Mouse (Mus musculus) embryonic facial prominence, embryonic 11.5 days (tissue): ENCODE measurements around the gene Ppa1. TPM values are rescaled to one million over a fixed set of nuclear protein-coding genes. Genes with fewer than 3 reads are reported as not detected.

Source experiments
- ATAC-seq: fragments of 200-750 bp; cut with Nextera tagmentation; replicated peaks from 2 replicates; pipeline ENCODE4 v1.8.0; 2017; ENCODE audit warnings: low read depth; ENCODE audit not compliant: insufficient number of reproducible peaks, low FRiP score, low TSS enrichment
- DNase-seq: peaks from one replicate; pipeline ENCODE4 v3.0.0-alpha.2; 2015; ENCODE audit warnings: low spot score
- H3K27ac ChIP-seq: fragments of 300-500 bp; sonication (generic); replicated peaks from 2 replicates; pipeline ENCODE4 v1.5.1; 2014; ENCODE audit warnings: mild to moderate bottlenecking, low read depth, low read length, control low read depth
- H3K27me3 ChIP-seq: fragments of 300-500 bp; sonication (generic); 2 replicates; pipeline ENCODE4 v1.6.1; 2014; ENCODE audit warnings: mild to moderate bottlenecking, low read length, moderate library complexity, mixed read lengths; ENCODE audit not compliant: control insufficient read depth, insufficient read depth
- H3K36me3 ChIP-seq: fragments of 300-500 bp; sonication (generic); replicated peaks from 2 replicates; pipeline ENCODE4 v1.6.1; 2014; ENCODE audit warnings: low read depth, mild to moderate bottlenecking, low read length, moderate library complexity, mixed read lengths; ENCODE audit not compliant: control insufficient read depth, insufficient read depth
- H3K4me1 ChIP-seq: fragments of 300-500 bp; sonication (generic); 2 replicates; pipeline ENCODE4 v1.6.1; 2014; ENCODE audit warnings: low read length, mixed read lengths; ENCODE audit not compliant: control insufficient read depth, insufficient read depth
- H3K4me2 ChIP-seq: fragments of 300-500 bp; sonication (generic); 2 replicates; pipeline ENCODE4 v1.6.1; 2014; ENCODE audit warnings: low read depth, mild to moderate bottlenecking, control low read depth, low read length, moderate library complexity
- H3K4me3 ChIP-seq: fragments of 300-500 bp; sonication (generic); 2 replicates; pipeline ENCODE4 v1.5.1; 2014; ENCODE audit warnings: low read depth, low read length, control low read depth
- H3K9ac ChIP-seq: fragments of 300-500 bp; sonication (generic); replicated peaks from 2 replicates; pipeline ENCODE4 v1.6.1; 2014; ENCODE audit warnings: mild to moderate bottlenecking, control low read depth, low read length
- H3K9me3 ChIP-seq: fragments of 300-500 bp; sonication (generic); replicated peaks from 2 replicates; pipeline ENCODE4 v1.6.1; 2016; ENCODE audit warnings: mild to moderate bottlenecking, low read length, inconsistent platforms, mixed read lengths; ENCODE audit not compliant: control insufficient read depth
- WGBS: fragments of 180-500 bp; shearing (Covaris S2); extraction: QIAGEN DNeasy Blood & Tissue Kit; methylation state at CpG from one replicate; pipeline ENCODE4 v1.1.7; 2014; 5-methylcytosine and 5-hydroxymethylcytosine counted together
- polyA plus RNA-seq: library from polyadenylated mRNA; unstranded; fragments of >200 nt; fragmentation: Nextera tagmentation; extraction: Ambion mirVana; gene quantifications from 2 replicates; pipeline ENCODE4 v1.2.1, GENCODE M21; 2014

The Ppa1 gene
- polyA plus RNA-seq, 1 experiment from 2014 or later: 320 TPM

- Histone ChIP-seq H3K27me3 (no peaks in the 10 kb centered on the region), H3K9ac (no peak overlapping the region), H3K4me3 (no peak overlapping the region), H3K27ac (no peak overlapping the region), H3K4me1 (no peaks in the 10 kb centered on the region), H3K36me3 (no peaks in the 10 kb centered on the region), H3K4me2 (no peak overlapping the region), H3K9me3 (no peaks in the 10 kb centered on the region)
- ATAC-seq (no peak), DNase-seq (no peak)
- WGBS: 76% methylated on average over 6 of the region's 6 CpGs
Observed at GRCm38 (mm10) chr10:61723271-61723670, 74.9 kb downstream of the Ppa1 start.

Other genes with a start within 250 kb of the Ppa1 start
- gene Nodal, start 230.6 kb upstream of the Ppa1 start, polyA plus RNA-seq: 0.20 TPM in 2 replicates
- gene Eif4ebp2, start 195.9 kb upstream of the Ppa1 start, polyA plus RNA-seq: 27.8 and 35.2 TPM in 2 replicates
- 11.1 and 11.6 TPM in 2 replicates for gene Lrrc20, start 172.8 kb upstream of the Ppa1 start, polyA plus RNA-seq
- gene Npffr1, start 53.1 kb upstream of the Ppa1 start, polyA plus RNA-seq: 0.06 and 0.11 TPM in 2 replicates
- gene Sar1a, start 31.7 kb downstream of the Ppa1 start, polyA plus RNA-seq: 273 and 274 TPM in 2 replicates
- gene Tysnd1, start 47.0 kb downstream of the Ppa1 start, polyA plus RNA-seq: 30.7 and 36.6 TPM in 2 replicates
- gene Aifm2, start 66.7 kb downstream of the Ppa1 start, polyA plus RNA-seq: 8.2 and 8.6 TPM in 2 replicates
- 319 and 335 TPM in 2 replicates for gene H2afy2, start 135.6 kb downstream of the Ppa1 start, polyA plus RNA-seq